ENCODE assay signal across 17 mouse cellular contexts in the genomic region with DNA sequence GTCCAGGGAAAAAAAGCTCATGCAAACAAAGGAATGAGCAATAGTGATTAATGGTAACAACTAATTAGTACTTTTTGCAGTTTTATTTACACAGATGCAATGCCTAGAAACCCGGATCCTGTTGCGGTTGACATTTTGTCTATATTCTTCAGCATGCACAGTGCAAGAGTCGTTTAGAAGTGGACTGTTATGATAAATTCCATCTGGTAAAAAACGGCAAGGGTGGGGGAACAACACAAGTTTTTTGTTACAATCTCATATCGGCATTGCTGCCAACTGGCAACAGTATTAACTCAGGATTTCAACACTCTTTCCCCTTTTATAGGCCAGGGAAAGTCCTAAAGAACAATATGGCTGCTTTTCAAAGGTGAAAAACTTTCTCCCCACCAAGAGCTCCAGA. TPM values are rescaled to one million over a fixed set of nuclear protein-coding genes. Genes with fewer than 3 reads are reported as not detected.
A peak's percentile ranks its signal among the peaks of the same experiment; 100 is the strongest.
DNase-seq lines count a peak whose midpoint lies in the region; ATAC-seq lines count a peak whose summit lies in the region.
"Had no signal": no experiment of that assay in that cellular context is flagged by ENCODE, and none has a peak within 500 bp of the region (broad histone marks: within the 10 kb centered on the region; RNA-seq: fewer than 3 reads in every experiment).

No protein-coding gene starts in this region.

- no peaks in the 10 kb centered on the region for H3K36me3 ChIP-seq in heart, embryonic 12.5 days
- no peaks in the 10 kb centered on the region for H3K36me3 ChIP-seq in stomach, embryonic 15.5 days

- DNase-seq in heart, adult 18-20 months: peak; percentile 68 to 71
- DNase-seq in ovary, postnatal 14 days (ENCODE audit: low spot score): peak; percentile 26
- no peak for DNase-seq in ovary, postnatal 10 days (ENCODE audit: low spot score)
- peak; percentile 36 to 46 for DNase-seq in heart, postnatal 14 days
- DNase-seq: cerebellum, postnatal 25 days; kidney, adult 8-10 months; liver; spleen, adult 18-20 months; thymus, postnatal 25 days had no signal

- intact Hi-C loops in heart, postnatal 14 days (cut with DNase I): no loop called here

- no peak for ATAC-seq in heart, embryonic 12.5 days (ENCODE audit: insufficient number of reproducible peaks, low FRiP score)
- ATAC-seq in stomach, embryonic 15.5 days (ENCODE audit: insufficient read depth, low FRiP score, low read depth): no peak; the same call in 1 of the 2 replicates
- ATAC-seq in megakaryocyte, adult 5-6 weeks (ENCODE audit: poor library complexity, severe bottlenecking): no peak
- no peak for ATAC-seq in megakaryocyte-erythroid progenitor cell, adult 5-6 weeks (replicated peaks; ENCODE audit: low FRiP score, low TSS enrichment, poor library complexity, severe bottlenecking)

- WGBS in heart, embryonic 12.5 days: 64% methylated on average over 5 of the region's 5 CpGs
- 38% methylated on average over 5 of the region's 5 CpGs for WGBS in stomach, embryonic 15.5 days

- H3K9ac ChIP-seq in heart, embryonic 12.5 days: no peak overlapping the region
- H3K9ac ChIP-seq in stomach, embryonic 15.5 days: no peak overlapping the region

- no peak overlapping the region for H3K27ac ChIP-seq in heart, embryonic 12.5 days (ENCODE audit: poor library complexity, severe bottlenecking)
- H3K27ac ChIP-seq in stomach, embryonic 15.5 days: peak overlapping the region; percentile 55

- H3K27me3 ChIP-seq in heart, embryonic 12.5 days (replicated peaks): no peaks in the 10 kb centered on the region
- no peaks in the 10 kb centered on the region for H3K27me3 ChIP-seq in stomach, embryonic 15.5 days (replicated peaks)
- H3K27me3 ChIP-seq: megakaryocyte, embryonic 14.5 days had no signal

- H3K9me3 ChIP-seq in heart, embryonic 12.5 days (replicated peaks): no peaks in the 10 kb centered on the region
- no peaks in the 10 kb centered on the region for H3K9me3 ChIP-seq in stomach, embryonic 15.5 days

- no peak overlapping the region for H3K4me2 ChIP-seq in heart, embryonic 12.5 days
- no peak overlapping the region for H3K4me2 ChIP-seq in stomach, embryonic 15.5 days

- H3K4me3 ChIP-seq in heart, embryonic 12.5 days: no peak overlapping the region
- H3K4me3 ChIP-seq in stomach, embryonic 15.5 days (replicated peaks): no peak overlapping the region
- H3K4me3 ChIP-seq: megakaryocyte, embryonic 14.5 days had no signal

- H3K4me1 ChIP-seq in heart, embryonic 12.5 days (replicated peaks): peaks cover 8% of the 10 kb centered on the region
- peaks cover 7% of the 10 kb centered on the region; the same call in 1 of the 2 replicates for H3K4me1 ChIP-seq in stomach, embryonic 15.5 days
- H3K4me1 ChIP-seq: megakaryocyte, embryonic 14.5 days had no signal

RNA-seq across cellular contexts. Expression of a gene that starts 19.5 kb away (rescaled TPM):
- total RNA-seq in heart, adult 18-20 months (2021): not detected
- 0.17 TPM in 1 of 2 replicates, not detected in the other for polyA plus RNA-seq in heart, embryonic 12.5 days (2016; fragmentation: Nextera tagmentation; extraction: Ambion mirVana)
- not detected for total RNA-seq in heart, postnatal 14 days (2021)
- polyA plus RNA-seq in stomach, embryonic 15.5 days (2015; fragmentation: Nextera tagmentation; extraction: Ambion mirVana): 1.2 and 1.3 TPM in 2 replicates
- not detected in 2 replicates for total RNA-seq in megakaryocyte, adult 5-6 weeks (2015)
- not detected in 2 replicates for total RNA-seq in megakaryocyte, adult 5-6 weeks (2017)
- total RNA-seq in megakaryocyte-erythroid progenitor cell, adult 5-6 weeks (2014; fragmentation: Nextera tagmentation): not detected in 2 replicates
- total RNA-seq in megakaryocyte-erythroid progenitor cell, adult 5-6 weeks (2017): not detected in 2 replicates
- polyA plus RNA-seq: C2C12; hindbrain, embryonic 11.5 days had no signal

RNA-seq across cellular contexts. Expression of a gene that starts 22.2 kb away (rescaled TPM):
- 10 to 100 TPM; 38.5 to 53.8 TPM for total RNA-seq in heart, adult 18-20 months (2021)
- 87.6 and 99.5 TPM in 2 replicates for polyA plus RNA-seq in heart, embryonic 12.5 days (2016; fragmentation: Nextera tagmentation; extraction: Ambion mirVana)
- 10 to 100 TPM; 87.3 to 94.1 TPM for total RNA-seq in heart, postnatal 14 days (2021)
- polyA plus RNA-seq in stomach, embryonic 15.5 days (2015; fragmentation: Nextera tagmentation; extraction: Ambion mirVana): 233 and 255 TPM in 2 replicates
- 0.11 TPM in 1 of 2 replicates, not detected in the other for total RNA-seq in megakaryocyte, adult 5-6 weeks (2015)
- total RNA-seq in megakaryocyte, adult 5-6 weeks (2017): 0.11 TPM in 1 of 2 replicates, not detected in the other
- not detected in 2 replicates for total RNA-seq in megakaryocyte-erythroid progenitor cell, adult 5-6 weeks (2014; fragmentation: Nextera tagmentation)
- not detected in 2 replicates for total RNA-seq in megakaryocyte-erythroid progenitor cell, adult 5-6 weeks (2017)
- polyA plus RNA-seq: C2C12 had no signal

RNA-seq across cellular contexts. Expression of a gene that starts 56.7 kb away (rescaled TPM):
- total RNA-seq in heart, adult 18-20 months (2021): under 1 TPM; 0.26 to 0.35 TPM
- 0.42 and 0.79 TPM in 2 replicates for polyA plus RNA-seq in heart, embryonic 12.5 days (2016; fragmentation: Nextera tagmentation; extraction: Ambion mirVana)
- under 1 TPM; 0.12 to 0.26 TPM for total RNA-seq in heart, postnatal 14 days (2021)
- 1.1 and 1.2 TPM in 2 replicates for polyA plus RNA-seq in stomach, embryonic 15.5 days (2015; fragmentation: Nextera tagmentation; extraction: Ambion mirVana)
- not detected in 2 replicates for total RNA-seq in megakaryocyte, adult 5-6 weeks (2015)
- total RNA-seq in megakaryocyte, adult 5-6 weeks (2017): not detected in 2 replicates
- total RNA-seq in megakaryocyte-erythroid progenitor cell, adult 5-6 weeks (2014; fragmentation: Nextera tagmentation): not detected in 2 replicates
- total RNA-seq in megakaryocyte-erythroid progenitor cell, adult 5-6 weeks (2017): not detected in 2 replicates
- total RNA-seq: layer of hippocampus, postnatal 25 days had no signal
- polyA plus RNA-seq: C2C12 had no signal

Comparison
In these comparisons a context has a peak if more than half of its experiments do, and no peak if none do; other contexts are left out.
1. RNA of a gene that starts 22.2 kb away (total RNA-seq): 87.3 to 94.1 TPM in heart, postnatal 14 days and 38.5 to 53.8 TPM in heart, adult 18-20 months; 0.11 TPM in megakaryocyte, adult 5-6 weeks and not detected in megakaryocyte-erythroid progenitor cell, adult 5-6 weeks; every median in the first group is over 10 times any median in the second.